Comparison of ENCODE assay signal across 10 mouse cellular contexts in the genomic region with DNA sequence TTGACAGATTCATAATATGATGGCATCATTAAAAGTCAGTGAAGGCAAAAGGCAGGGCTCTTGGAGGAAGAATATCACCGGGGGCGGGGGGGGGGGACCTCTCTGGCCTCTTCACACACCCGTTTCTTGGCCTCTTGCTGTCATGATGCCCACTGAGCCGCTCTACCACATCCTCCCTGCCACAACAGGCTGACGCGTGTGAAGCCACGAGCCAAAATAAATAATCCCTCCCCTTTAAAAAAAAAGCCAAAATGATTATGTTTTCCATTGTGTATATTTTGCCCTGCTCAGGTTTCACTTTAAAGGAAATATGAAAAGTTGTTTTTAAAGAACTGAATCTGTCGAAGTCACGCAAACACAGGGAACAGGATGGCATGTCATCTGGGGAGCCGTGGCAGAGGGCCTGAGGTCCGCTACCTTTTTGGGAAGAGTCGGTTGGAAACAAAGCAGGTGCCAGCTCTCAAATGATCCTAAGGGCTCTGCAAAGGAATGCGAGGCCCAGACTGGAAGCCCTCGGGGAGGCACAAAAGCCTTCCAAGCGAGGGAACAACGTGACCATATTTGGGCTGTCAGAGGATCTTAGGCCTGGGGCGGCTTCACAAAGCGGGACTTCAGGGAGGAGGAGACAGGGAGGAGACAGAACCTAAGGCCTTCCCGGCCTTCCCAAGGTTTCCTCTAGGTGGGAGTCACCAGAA. TPM values are rescaled to one million over a fixed set of nuclear protein-coding genes. Genes with fewer than 3 reads are reported as not detected.
DNase-seq lines count a peak whose midpoint lies in the region; ATAC-seq lines count a peak whose summit lies in the region.
"Had no signal": no experiment of that assay in that cellular context is flagged by ENCODE, and none has a peak within 500 bp of the region (broad histone marks: within the 10 kb centered on the region; RNA-seq: fewer than 3 reads in every experiment).

No protein-coding gene starts in this region.

- peak overlapping the region; percentile 87 for H3K27ac ChIP-seq in heart, embryonic 11.5 days (ENCODE audit: low read depth, low read length)
- H3K27ac ChIP-seq in intestine, embryonic 15.5 days, result peak overlapping the region; percentile 48; the same call in 1 of the 2 replicates
- H3K27ac ChIP-seq in hindbrain, embryonic 12.5 days, result no peak overlapping the region

- no peak overlapping the region for H3K4me3 ChIP-seq in heart, embryonic 11.5 days (ENCODE audit: low read depth, low read length)
- H3K4me3 ChIP-seq in intestine, embryonic 15.5 days (replicated peaks), result no peak overlapping the region
- H3K4me3 ChIP-seq in hindbrain, embryonic 12.5 days, result no peak overlapping the region

- no peaks in the 10 kb centered on the region for H3K9me3 ChIP-seq in heart, embryonic 11.5 days (replicated peaks; ENCODE audit: control insufficient read depth, low read length)
- no peaks in the 10 kb centered on the region for H3K9me3 ChIP-seq in intestine, embryonic 15.5 days
- no peaks in the 10 kb centered on the region for H3K9me3 ChIP-seq in hindbrain, embryonic 12.5 days (replicated peaks)

- 45% methylated on average over 19 of the region's 19 CpGs for WGBS in heart, embryonic 11.5 days (ENCODE audit: insufficient replicate concordance)
- WGBS in intestine, embryonic 15.5 days, result 53% methylated on average over 19 of the region's 19 CpGs
- 55% methylated on average over 19 of the region's 19 CpGs for WGBS in hindbrain, embryonic 12.5 days

- intact Hi-C loops in heart, postnatal 36 days (cut with DNase I), result no loop called here

- DNase-seq in heart, postnatal 36 days, result no peak
- peak; percentile 58 for DNase-seq in 3134 (ENCODE audit: extremely low read depth, insufficient read length, low spot score)
- peak; percentile 37 for DNase-seq in embryo, embryonic 11 days
- DNase-seq in cerebellum, postnatal 4 days (ENCODE audit: low spot score in 2 of 2), result no peak
- DNase-seq: left cerebral cortex, postnatal 4 days; spleen, adult 18-20 months had no signal

- peak; percentile 18; the same call in 1 of the 2 replicates for ATAC-seq in heart, embryonic 11.5 days (replicated peaks; ENCODE audit: insufficient number of reproducible peaks, low FRiP score, low TSS enrichment)
- peak; percentile 50 for ATAC-seq in intestine, embryonic 15.5 days
- no peak for ATAC-seq in erythroblast, adult 5-6 weeks (replicated peaks; ENCODE audit: low FRiP score, poor library complexity, severe bottlenecking)
- ATAC-seq in hindbrain, embryonic 12.5 days (ENCODE audit: low FRiP score), result no peak

- H3K27me3 ChIP-seq in heart, embryonic 11.5 days (ENCODE audit: control insufficient read depth, insufficient read depth, low read length), result no peaks in the 10 kb centered on the region
- no peaks in the 10 kb centered on the region for H3K27me3 ChIP-seq in intestine, embryonic 15.5 days (replicated peaks)
- no peaks in the 10 kb centered on the region for H3K27me3 ChIP-seq in hindbrain, embryonic 12.5 days

- peaks cover 20% of the 10 kb centered on the region for H3K36me3 ChIP-seq in heart, embryonic 11.5 days (ENCODE audit: control insufficient read depth, insufficient read depth, low read length)
- peaks cover 16% of the 10 kb centered on the region for H3K36me3 ChIP-seq in intestine, embryonic 15.5 days
- H3K36me3 ChIP-seq in hindbrain, embryonic 12.5 days, result peaks cover 6% of the 10 kb centered on the region

- H3K4me2 ChIP-seq in heart, embryonic 11.5 days, result no peak overlapping the region
- H3K4me2 ChIP-seq in intestine, embryonic 15.5 days (replicated peaks), result no peak overlapping the region
- H3K4me2 ChIP-seq in hindbrain, embryonic 12.5 days (replicated peaks), result no peak overlapping the region

- peaks cover 52% of the 10 kb centered on the region for H3K4me1 ChIP-seq in heart, embryonic 11.5 days (ENCODE audit: control insufficient read depth, insufficient read depth, low read length)
- peaks cover 27% of the 10 kb centered on the region for H3K4me1 ChIP-seq in intestine, embryonic 15.5 days (replicated peaks)
- H3K4me1 ChIP-seq in hindbrain, embryonic 12.5 days, result peaks cover 16% of the 10 kb centered on the region

- H3K9ac ChIP-seq in heart, embryonic 11.5 days (ENCODE audit: low read depth, low read length), result peak overlapping the region; percentile 31
- H3K9ac ChIP-seq in intestine, embryonic 15.5 days, result no peak overlapping the region
- no peak overlapping the region for H3K9ac ChIP-seq in hindbrain, embryonic 12.5 days

RNA-seq across cellular contexts. Expression of gene Actn1, which starts 51.9 kb away (rescaled TPM):
- polyA plus RNA-seq in heart, embryonic 11.5 days (2014; fragmentation: Nextera tagmentation; extraction: Ambion mirVana), result 53.2 and 54.1 TPM in 2 replicates
- 10 to 100 TPM; 33.4 to 38.9 TPM for total RNA-seq in heart, postnatal 36 days (2021)
- 51.2 and 53.6 TPM in 2 replicates for polyA plus RNA-seq in intestine, embryonic 15.5 days (2015; fragmentation: Nextera tagmentation; extraction: Ambion mirVana)
- total RNA-seq in erythroblast, adult 5-6 weeks (2015; ENCODE audit: low replicate concordance), result 13.4 and 17.6 TPM in 2 replicates
- total RNA-seq in erythroblast, adult 5-6 weeks (2017; ENCODE audit: low replicate concordance), result 15.5 and 20.8 TPM in 2 replicates
- polyA plus RNA-seq in hindbrain, embryonic 12.5 days (2016; fragmentation: Nextera tagmentation; extraction: Ambion mirVana), result 23.7 and 26.0 TPM in 2 replicates

Comparison
In these comparisons a context has a peak if more than half of its experiments do, and no peak if none do; other contexts are left out.
1. ATAC-seq: peak in heart, embryonic 11.5 days (single experiment) and intestine, embryonic 15.5 days (single experiment); none in erythroblast, adult 5-6 weeks (single experiment) and hindbrain, embryonic 12.5 days (single experiment).
2. DNase-seq: peak in 3134 (single experiment) and embryo, embryonic 11 days (single experiment); none in heart, postnatal 36 days (0 of 2) and cerebellum, postnatal 4 days (0 of 2).